Mouse (Mus musculus) erythroblast, adult 5-6 weeks (primary cell): Measurements from ENCODE around the gene AI661453. TPM values are rescaled to one million over a fixed set of nuclear protein-coding genes. Genes with fewer than 3 reads are reported as not detected.

Experiments used
- ATAC-seq: replicated peaks from 2 replicates; pipeline ENCODE4 v1.8.0; 2016; ENCODE audit warnings: moderate number of reproducible peaks, mild to moderate bottlenecking, moderate TSS enrichment, inconsistent platforms; ENCODE audit not compliant: poor library complexity, low FRiP score, severe bottlenecking
- total RNA-seq, 2 experiments: library from RNA; stranded (forward) in 1 of 2; stranded (reverse) in 1 of 2; fragments of 150-400 nt in 1 of 2; fragments of 200-764, 138-1000 nt in 1 of 2; gene quantifications; 2 replicates each; pipeline versions ENCODE4 v1.2.3 to v1.2.4; 2015 to 2017; ENCODE audit warnings: low replicate concordance in 2 of 2

The AI661453 gene
- total RNA-seq, 2 experiments from 2014 or later, result not detected

DNA sequence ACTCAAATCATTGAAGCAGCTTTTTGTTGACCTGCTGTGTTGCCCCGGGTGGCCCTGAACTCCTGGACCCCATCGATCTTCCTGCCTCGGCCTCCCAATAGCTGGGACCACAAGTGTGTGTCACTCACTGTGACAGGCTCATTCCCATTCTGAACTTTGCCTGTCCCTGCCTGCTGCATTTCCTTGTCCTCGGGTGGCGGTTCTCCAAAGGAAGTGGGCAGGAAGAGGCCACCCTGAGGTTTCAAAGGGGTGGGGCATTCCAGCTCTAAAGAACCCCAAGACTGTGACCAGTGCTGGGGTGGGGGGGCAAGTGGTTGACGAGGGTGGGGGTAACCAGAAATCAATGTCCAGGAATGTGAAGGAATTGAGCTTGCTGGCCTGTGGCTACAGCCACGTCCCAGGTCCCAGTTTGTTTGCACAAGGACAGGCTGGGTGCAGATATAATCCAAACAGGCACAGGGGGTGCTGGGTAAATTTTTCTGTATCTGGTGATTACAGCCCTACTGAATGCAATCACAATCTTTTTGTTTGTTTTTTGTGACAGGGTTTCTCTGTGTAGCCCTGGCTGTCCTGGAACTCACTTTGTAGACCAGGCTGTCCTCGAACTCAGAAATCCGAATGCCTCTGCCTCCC is 3.1 kb downstream of the AI661453 start:
- no peak for ATAC-seq

DNA sequence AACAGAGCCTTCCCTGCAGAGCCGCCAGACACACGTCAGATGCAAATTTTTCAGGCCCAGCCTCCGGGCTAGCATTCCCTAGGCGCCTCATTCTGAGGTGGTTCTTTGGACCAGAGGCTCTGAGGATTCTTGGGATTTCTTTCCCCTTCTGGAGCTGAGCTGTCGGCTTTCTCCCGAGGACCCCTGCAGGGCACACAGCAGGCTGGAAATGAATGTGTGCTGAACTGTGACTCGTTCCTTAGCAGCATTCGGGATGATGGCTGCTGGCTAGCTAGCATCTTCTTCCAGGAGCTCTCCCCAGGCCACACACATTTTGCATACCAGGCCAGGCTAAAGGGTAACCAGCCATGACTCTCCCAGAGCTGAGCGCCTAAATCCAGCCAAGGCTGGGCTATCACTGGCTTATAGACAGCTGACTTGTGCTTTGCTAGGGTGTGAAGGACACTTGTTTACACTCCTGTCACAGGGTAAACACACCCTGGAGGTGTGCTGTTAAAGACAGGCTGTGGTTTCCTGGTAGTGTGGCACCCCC is 4.0 kb downstream of the AI661453 start:
- no peak for ATAC-seq

DNA sequence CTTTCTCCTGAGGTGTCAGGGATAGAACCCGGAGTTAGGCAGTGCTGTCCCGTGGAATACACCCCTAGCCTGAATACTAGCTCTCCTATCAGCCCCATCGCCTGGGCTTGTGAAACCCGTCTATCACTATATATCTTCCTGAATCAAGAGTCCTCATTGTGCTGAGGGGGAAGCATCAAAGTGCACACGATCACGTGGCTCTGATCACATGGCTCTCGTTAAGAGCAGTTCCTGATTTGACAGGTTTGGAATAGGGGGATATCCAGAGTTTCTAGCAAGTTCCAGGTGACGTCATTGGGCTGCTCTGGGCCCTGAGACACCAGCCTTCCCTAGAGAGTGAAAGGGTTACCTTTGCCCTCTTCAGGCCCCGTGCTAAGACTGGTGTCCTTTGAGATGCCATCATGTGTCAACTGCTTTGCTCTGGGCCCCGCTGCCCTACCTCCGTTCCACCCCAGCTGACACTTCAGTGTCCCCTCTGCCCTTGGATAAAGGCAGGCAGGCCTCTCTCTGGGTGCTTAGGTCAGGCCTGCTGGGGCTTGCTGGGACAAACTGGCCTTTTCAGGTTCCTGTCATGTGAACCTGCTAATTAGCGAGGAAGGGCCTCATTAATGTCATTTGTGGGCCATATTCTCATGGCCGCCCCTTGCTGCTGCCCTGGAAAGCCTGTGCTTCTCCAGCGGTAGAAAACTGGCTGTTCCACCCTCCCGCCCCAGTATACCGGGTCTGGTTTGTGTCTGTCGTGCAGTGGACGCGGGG is 5.1 kb downstream of the AI661453 start:
- no peak for ATAC-seq

DNA sequence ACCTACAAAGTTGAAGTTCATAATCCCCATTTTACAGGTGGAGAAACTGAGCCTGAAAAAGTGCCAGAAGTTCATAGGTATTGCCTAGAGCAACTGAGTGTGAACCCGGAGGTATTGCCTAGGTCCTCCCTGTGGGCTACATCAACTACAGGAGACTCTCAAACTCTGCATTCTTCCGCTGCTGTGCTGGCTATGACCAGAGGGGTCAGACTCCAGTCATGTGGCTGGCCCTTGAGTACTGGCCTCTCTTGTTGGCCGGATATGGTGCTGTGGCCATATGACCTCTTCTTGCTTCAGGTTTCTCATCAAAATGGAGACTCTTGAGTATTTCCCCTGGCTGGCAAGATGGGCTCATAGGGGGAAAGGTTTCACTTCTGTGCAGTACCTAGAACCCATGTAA is 5.9 kb downstream of the AI661453 start:
- no peak for ATAC-seq

DNA sequence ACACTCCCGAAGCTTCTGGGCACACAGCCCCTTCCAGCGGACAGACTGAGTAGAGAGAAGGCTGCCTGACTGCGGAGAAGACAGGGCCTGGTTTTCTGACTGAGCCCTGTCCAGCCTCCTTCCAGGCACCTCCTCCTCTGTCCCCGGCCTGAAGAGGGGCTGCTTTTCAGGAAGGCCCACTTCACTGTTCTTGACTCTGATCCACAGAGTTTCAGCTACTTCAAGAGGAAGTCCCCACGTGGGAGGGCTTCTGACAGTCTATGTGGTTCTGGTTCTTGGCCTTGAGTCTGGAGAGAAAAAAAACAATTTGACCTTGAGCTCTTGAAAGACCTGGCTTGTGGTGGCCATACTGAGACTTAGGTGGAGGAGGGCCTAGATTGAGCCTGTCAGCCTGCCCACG is 7.7 kb downstream of the AI661453 start:
- ATAC-seq, result no peak

DNA sequence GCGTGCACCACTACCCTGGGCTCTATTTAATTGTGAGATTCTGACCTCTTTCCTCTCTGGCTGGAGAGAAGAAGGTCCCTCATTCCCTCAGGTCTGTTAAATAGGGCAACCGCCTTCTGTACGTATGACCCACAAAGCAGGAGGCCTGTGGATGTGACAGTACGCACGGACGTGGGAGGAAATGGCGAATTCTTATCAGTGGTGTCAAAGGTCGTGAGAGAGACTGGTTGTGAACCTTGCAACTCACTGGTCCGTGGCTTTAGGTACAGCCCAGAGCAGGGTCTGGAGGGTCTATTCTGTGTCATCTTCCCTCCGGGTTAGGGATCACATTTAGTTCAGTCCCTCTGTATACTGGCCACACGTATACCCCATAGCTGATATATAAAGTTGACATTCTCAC is 9.1 kb downstream of the AI661453 start:
- no peak for ATAC-seq

DNA sequence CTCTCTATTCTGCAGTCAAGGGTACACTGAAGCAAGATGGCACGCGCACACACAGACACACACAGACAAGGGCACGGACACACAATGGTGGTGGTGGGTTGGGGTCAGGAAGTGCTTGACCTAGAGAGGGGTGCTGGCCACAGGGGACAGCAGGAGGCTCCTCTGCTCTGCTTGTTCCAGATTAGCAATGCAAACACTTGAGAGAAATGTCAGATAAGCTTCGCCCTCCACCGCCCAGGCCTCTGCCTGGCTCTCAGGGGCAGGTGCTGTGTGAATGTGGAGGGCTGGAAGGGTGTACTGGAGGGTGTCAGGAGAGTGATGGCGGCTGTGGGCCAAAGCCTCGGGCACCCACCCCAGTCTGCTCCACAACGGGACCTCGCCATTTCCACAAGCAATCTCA is 9.6 kb downstream of the AI661453 start:
- no peak for ATAC-seq

DNA sequence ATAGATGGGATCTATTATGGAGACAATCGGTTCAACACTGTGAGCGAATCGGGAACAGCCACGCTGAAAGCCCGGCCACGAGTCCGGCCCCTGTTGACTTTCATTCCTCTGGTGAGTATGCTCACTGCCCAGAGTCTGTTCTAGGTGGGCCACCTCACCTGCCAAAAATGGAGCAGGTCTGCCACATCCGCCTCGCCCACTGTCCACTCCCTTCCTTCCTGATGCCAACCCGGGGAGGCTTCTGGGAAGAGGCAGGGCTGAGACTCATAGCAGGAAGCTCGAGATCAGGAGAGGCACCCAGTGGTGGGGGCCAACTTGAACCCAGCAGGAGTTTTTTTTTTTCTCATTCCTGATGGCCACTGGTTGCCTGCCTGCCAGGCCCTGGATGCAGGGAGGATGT is 10.1 kb downstream of the AI661453 start:
- no peak for ATAC-seq

DNA sequence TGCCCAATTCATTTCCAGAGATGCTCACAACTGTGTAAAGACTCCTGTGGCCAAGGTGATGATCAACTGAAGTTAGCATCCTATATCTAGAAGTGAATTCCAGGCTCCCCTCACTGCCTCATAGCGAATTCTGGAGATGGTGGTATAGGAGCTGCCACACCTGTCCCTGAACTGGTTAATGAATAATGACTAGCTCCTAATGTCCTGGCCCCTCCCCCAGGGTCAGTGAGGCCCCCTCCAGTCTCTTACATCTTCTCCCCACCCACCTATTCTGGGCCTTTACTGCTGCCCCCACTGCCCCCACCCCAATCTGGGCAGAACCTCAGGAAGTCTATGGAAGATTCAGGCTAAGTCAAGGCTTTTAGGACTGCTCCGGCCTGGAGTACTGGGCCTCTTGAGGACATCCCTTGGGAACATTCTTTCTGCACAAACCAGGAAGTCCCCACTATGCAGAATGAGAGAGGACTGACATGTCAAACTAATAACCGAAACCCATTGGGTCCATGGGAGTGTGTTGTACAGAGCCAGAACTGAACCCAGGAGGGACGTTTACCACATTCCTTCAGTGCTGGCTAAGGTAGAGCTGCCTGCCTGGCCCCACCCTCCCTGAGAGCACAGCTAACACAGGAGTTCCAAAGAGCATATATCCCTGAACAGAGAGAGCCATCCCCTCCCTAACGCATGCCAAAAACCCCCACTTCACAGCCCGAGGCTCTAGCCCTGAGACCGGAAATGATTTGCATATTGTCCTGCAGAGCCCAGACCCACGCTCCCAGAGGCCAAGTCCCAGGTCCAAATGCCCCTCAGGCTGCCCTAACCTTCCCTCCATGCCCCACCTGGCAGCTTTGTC is 12.3 kb downstream of the AI661453 start:
- ATAC-seq, result no peak

DNA sequence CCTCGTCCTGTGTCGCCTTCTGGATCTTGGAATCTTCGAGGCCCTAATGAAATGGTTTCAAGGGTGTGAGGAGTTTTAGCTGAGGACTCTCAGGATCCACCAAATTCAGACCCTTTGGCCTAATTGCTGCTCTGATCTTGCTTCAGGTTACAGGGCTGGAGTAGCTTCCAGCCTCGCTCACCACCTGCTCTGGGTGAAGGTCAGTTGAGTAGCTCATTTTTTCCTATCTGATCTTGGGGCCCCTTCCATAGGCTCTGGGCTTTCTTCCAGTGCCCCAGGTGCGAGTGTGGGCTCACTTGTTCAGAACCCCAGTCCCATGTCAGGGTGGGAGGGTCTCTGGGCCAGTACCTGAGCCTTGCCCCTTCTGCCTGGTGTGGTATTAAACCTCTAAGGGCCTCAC is 13.0 kb downstream of the AI661453 start:
- no peak for ATAC-seq

DNA sequence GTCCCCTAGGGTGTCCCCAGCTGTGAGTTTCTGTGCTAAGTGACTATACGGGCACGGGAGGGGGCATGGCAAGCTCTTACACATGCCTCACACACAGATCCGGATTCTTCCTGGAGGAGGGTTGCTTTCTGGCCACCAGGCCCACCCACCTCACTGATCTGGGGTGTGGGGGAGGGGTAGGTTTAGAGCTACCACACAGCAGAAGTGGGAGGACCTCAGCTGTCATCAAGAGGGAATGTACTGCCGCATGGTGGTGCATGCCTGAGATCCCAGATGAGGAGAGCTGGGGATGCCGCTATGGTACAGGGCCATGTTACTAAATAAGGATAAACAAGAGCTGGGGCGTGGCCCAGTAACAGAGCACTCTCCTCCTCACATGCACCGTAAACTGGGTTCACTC is 13.8 kb downstream of the AI661453 start:
- no peak for ATAC-seq

DNA sequence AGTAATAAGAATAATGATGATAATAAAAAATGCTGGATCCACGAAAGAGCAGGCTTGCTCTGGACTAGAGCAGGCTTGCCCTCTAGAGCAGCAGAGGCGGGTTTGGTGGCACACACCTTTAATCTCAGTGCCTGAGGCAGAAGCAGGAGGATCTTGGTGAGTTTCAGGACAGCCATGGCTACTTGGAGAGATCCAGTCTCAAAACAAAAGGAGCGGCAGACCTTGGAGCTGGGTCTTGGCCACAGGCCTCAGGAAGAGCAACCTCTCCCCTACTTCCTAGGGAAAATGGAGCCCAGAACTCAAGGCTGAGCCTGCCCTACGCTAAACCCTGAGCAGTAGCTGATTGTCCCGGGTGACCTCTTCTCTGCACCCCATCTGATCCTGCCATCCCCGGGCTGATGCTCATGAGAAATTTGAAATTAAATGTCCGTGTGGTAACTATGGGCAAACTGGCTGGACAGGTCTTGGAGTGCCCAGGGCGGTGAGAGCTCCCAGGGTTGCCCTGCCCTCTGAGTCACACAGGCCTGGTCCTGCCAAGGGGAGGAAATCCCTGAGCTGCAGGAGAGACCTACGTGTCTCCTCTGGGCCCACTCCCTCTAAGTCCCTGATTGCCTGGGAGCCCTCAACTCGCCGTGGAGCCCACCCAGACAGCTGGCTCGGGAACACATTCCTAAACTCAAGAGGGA is 14.6 kb downstream of the AI661453 start:
- ATAC-seq, result no peak

DNA sequence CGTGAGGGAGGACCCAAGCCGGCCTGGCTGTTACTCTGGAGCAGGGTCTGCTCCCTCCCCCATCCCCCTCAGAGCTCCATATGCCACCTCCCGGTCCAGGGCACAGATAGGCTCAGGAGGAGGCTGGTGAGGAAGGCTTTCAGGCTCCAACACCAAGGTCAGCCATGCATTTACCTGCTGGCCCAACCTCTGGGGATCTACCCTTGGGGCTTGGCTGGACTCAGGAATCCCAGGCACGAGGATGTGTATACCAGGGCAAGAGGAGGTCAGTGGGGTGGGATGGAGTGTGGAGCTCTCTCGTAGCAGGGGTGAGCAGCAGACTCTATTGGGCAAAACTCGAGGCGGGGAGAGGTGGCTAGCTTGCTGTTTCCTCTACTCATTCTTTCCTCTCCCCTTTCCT is 16.5 kb downstream of the AI661453 start:
- ATAC-seq, result no peak

DNA sequence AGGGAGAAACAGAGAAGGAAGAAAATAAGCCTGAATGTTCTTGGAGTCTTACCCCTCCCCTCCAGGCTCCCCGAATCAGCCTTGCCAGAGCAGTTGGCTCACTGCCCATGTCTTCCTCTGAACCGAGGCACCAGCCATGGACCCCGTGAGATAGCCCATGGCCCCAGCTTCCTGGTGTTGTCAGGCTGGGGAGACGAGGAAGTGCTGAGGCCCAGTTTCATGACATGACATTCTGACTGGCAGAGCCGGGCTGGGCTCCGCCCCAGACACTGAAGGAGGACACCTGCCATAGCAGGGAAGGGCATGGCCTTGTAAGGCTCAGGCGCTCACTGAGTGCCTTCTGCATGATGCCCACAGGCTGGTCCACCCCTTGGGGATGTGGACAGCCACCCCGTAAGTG is 18.3 kb downstream of the AI661453 start:
- ATAC-seq, result peak; percentile 68

DNA sequence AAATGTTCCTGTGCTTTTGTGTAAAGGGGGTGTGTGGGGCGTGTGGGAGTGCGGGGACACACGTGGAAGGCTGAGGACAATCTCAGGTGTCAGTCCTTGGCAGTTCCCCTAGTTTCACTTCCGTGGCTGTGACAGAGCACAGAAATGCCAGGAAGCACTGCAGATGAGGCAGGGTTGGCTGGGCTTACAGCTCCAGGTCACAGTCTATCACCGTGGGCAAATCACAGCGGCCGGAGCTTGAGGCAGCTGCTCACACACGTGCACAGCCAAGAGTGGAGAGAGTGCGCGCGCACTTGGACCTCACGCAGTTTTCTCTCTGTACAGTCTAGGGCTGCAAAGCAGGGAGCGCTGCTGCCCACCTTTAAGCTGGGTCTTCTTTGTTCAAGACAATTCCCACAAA is 21.9 kb downstream of the AI661453 start:
- ATAC-seq, result no peak

DNA sequence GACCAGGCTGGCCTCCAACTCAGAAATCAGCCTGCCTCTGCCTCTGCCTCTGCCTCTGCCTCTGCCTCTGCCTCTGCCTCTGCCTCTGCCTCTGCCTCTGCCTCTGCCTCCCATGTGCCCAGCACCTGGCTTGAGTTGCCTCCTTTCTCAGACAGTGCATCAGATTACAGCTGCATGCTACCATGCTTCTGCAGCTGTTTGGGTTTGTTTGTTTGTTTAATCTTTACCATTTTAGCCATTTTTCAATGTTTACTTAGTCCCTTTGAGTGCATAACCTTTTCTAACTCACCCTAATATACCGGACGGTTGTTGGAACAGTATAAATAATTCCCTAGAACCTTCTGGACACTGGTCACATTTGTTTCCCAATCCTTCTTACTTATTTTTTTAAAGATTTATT is 22.5 kb downstream of the AI661453 start:
- ATAC-seq, result no peak

DNA sequence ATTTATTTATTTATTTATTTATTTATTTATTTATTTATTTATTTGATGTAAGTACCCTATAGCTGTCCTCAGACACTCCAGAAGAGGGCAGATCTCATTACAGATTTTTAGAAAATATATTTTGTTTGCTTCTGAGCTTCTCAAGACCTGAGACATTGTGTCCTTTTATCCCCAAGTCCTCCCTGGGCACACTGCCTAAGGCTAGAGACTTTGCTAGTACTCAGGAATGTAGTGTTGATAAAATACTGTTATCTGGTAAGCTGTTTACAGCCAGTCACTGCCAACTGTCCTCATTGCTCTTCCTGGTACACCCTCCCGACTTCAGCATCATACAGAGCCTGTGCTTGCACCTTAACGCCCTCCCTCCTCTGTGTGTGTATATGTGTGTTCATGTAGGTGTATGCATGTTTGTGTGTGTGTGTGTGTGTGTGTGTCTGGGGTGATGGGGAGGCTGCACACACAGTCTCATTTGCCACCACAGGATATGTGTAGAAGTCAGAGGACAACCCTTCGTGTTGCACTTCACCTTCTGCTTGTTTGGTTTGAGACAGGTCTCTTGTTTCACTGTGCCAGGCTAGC is 23.0 kb downstream of the AI661453 start:
- no peak for ATAC-seq

DNA sequence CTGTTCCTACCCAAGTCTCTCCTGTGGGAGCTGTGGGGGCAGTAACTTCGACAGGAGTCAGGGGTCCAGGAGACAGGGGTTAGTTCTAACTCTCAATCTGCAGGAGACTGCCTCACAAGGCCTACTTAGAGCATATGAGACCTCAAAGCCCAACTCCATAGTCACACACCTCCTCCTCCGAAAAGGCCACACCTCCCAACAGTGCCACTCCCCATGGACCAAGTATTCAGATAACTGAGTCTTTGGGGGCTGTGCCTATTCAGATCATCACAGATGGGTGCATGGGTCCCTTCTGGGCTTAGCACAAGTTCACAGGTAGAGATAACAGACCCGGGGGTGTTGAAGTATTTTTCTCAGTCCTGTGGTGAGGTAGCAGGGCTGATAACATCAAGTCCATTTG is 25.3 kb downstream of the AI661453 start:
- no peak for ATAC-seq

DNA sequence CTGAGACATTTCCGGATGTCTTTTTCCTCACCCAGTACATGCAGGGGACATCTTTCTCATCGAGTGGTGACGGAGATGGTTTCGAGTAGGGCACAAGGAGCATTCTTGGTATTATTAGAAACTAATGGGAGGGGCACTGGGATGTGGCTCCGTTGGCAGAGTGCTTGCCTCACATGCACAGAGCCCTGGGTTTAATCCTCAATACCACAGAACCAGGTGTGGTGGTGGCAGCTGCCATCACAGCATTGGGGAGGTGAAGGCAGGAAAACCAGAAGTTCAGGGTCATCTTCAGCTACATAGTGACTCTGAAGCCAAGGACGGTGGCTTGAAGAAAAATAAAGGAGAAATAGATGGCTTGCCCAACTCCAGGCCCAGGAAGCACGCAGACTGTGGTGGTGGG is 25.8 kb downstream of the AI661453 start:
- ATAC-seq, result no peak
